Mouse (Mus musculus) urinary bladder, postnatal 0 days (tissue): Measurements from ENCODE around the gene Spock3. TPM values are rescaled to one million over a fixed set of nuclear protein-coding genes. Genes with fewer than 3 reads are reported as not detected.

Experiments
- polyA plus RNA-seq: library from polyadenylated mRNA; unstranded; fragments of >200 nt; fragmentation: Nextera tagmentation; extraction: Ambion mirVana; gene quantifications from 2 replicates; pipeline ENCODE4 v1.2.1, GENCODE M21; 2015

The Spock3 gene
- 10.1 and 12.9 TPM in 2 replicates for polyA plus RNA-seq

DNA sequence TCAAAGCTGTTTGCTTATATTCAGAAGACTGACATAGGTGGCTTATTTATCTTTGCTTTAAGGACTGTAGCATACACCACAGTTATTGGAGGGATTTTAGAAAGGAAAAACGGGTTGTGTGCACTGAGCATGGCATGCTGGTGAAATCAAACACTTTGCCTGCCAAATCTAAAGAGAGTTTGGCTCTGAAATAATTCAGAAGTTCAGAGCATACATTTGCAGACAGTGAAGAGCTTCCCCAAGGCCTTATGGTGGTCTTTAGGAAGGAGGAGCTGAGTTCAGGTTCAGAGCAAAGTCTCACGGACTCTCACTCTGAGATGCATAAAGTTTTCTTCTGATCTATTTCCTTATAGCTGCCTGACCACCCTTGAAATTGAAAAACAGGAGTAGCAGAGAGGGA lies at the start of gene Spock3:
Gene Spock3 (plus strand): TSS at position 301 of the 400 bp plus-strand sequence.

